Mouse (Mus musculus): ENCODE results near the gene Fzd10. TPM values are rescaled to one million over a fixed set of nuclear protein-coding genes. Genes with fewer than 3 reads are reported as not detected.

Gene Fzd10
- total and polyA plus RNA-seq, 3 experiments = not detected

DNA sequence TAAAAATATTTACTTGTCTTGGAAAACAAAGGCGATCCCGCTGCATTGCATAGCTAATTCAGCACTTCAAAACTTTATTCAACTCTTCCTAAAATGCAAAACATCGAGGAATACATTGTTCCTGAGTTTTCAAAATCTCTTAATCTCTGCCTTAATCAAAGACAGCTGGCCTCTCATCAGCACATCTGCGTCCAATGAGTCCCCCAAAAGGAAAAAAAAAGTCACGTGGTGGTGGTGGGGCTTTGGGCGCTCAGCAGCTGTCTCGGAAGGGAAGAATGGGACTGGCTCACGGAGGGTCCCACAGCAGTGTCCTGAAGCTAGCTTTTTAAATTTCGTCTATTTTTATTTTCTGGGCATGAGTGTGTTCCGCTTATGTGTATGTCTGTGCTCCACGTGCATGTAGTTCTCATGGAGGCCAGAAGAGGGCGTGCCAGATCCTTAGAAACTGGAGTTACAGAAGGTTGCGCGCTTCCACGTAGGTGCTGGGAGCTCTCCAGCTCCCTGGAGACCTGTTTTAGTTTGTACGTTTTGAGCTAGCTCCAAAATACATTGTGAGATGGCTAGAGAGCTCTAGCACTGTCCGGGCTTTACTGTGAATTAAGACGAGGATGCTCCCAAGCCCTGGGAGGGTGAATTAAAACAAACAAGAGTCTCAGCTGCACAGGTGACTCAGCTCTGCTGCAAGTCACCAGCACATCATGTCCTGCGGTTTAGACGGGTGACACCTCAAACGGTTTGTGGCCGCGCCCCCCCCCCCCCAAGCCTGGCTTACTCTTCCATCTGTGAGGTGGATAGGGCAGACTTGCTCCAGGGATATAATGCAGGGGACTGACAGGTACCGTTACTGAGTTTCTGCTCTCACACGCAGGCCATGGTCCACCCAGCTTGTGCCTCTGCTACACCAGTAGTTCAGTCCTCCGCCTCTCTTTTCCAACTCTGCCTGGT, 36.7 kb downstream of the Fzd10 start:
- H3K27ac ChIP-seq (ENCODE audit: control insufficient read depth, low read depth, low read length) = no peak overlapping the region
- H3K36me3 ChIP-seq (ENCODE audit: control insufficient read depth in 1 of 2, insufficient read depth in 2 of 2, low read length in 2 of 2) = no peaks in the 10 kb centered on the region
- no peak overlapping the region for H3K4me3 ChIP-seq (ENCODE audit: control insufficient read depth in 1 of 2, insufficient read depth in 1 of 2, low read depth in 2 of 2, low read length in 2 of 2)
- H3K27me3 ChIP-seq (ENCODE audit: control insufficient read depth in 1 of 2, insufficient read depth in 2 of 2, low read length in 2 of 2) = no peaks in the 10 kb centered on the region
- H3K79me2 ChIP-seq (ENCODE audit: control insufficient read depth, insufficient read depth, low read length, poor library complexity) = no peaks in the 10 kb centered on the region
- H3K9ac ChIP-seq (ENCODE audit: control insufficient read depth, low read depth, low read length, poor library complexity, severe bottlenecking) = no peak overlapping the region
- no peaks in the 10 kb centered on the region for H3K4me1 ChIP-seq (ENCODE audit: control insufficient read depth in 1 of 2, insufficient read depth in 2 of 2, low read length in 2 of 2)
- no peaks in the 10 kb centered on the region for H3K9me3 ChIP-seq (replicated peaks; ENCODE audit: insufficient read depth, low read length)
- DNase-seq (ENCODE audit: low read depth, low spot score) = no peak
- TF ChIP-seq POLR2AphosphoS2 (IDR thresholded peaks at IDR 0.05; ENCODE audit: low read length) (no peak), RAD21 (IDR thresholded peaks at IDR 0.05; ENCODE audit: low read depth, low read length) (no peak), ETS1 (IDR thresholded peaks at IDR 0.05; ENCODE audit: low read depth, low read length) (no peak), ELF1 (IDR thresholded peaks at IDR 0.05; ENCODE audit: low read depth, low read length) (no peak), NRF1 (IDR thresholded peaks at IDR 0.05; ENCODE audit: insufficient read depth, low read depth, low read length, poor library complexity, severe bottlenecking) (no peak), POLR2A (IDR thresholded peaks at IDR 0.05; ENCODE audit: control insufficient read depth in 1 of 2, insufficient read depth in 1 of 2, low read depth in 1 of 2, low read length in 2 of 2, poor library complexity in 1 of 2) (no peak), USF2 (IDR thresholded peaks at IDR 0.05; ENCODE audit: borderline replicate concordance in 1 of 2, insufficient read depth in 1 of 2, low read depth in 1 of 2, low read length in 2 of 2) (no peak), TAL1 (IDR thresholded peaks at IDR 0.05; ENCODE audit: low read length) (no peak), SIN3A (IDR thresholded peaks at IDR 0.05; ENCODE audit: low read length) (no peak), SMC3 (IDR thresholded peaks at IDR 0.05; ENCODE audit: low read depth, low read length) (no peak), MAFK (IDR thresholded peaks at IDR 0.05; ENCODE audit: borderline replicate concordance, low read depth, low read length) (no peak)

DNA sequence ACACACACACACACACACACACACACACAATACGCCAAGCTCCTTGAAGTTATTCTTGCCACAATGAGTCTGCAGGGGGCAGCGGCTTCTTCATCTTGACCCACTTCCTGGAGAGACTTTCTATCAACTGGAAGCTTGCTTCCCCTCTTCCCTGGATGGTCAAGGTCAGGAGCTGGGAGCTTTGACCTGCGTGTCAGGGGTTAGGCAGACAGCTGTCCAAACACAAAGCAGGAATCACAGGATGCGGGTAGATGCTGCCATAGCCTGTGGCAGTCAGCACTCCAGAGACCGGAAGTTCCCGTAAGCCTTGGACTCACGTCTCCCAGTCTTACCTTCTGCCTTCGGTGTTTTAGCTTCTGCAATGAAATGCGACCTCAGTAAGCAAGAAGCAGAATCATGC, 38.1 kb downstream of the Fzd10 start:
- H3K9ac ChIP-seq (ENCODE audit: control insufficient read depth, low read depth, low read length, poor library complexity, severe bottlenecking) = no peak overlapping the region
- no peak for TF ChIP-seq MAZ (IDR thresholded peaks at IDR 0.05; ENCODE audit: low read depth, low read length)
- TF ChIP-seq RAD21 (IDR thresholded peaks at IDR 0.05; ENCODE audit: low read depth, low read length) = no peak
- no peaks in the 10 kb centered on the region for H3K9me3 ChIP-seq (replicated peaks; ENCODE audit: insufficient read depth, low read length)
- H3K27ac ChIP-seq (ENCODE audit: control insufficient read depth, low read depth, low read length) = no peak overlapping the region
- H3K4me1 ChIP-seq (ENCODE audit: control insufficient read depth in 1 of 2, insufficient read depth in 2 of 2, low read length in 2 of 2) = no peaks in the 10 kb centered on the region
- no peak for DNase-seq (ENCODE audit: low read depth, low spot score)
- H3K4me3 ChIP-seq (ENCODE audit: control insufficient read depth in 1 of 2, insufficient read depth in 1 of 2, low read depth in 2 of 2, low read length in 2 of 2) = no peak overlapping the region
- no peaks in the 10 kb centered on the region for H3K79me2 ChIP-seq (ENCODE audit: control insufficient read depth, insufficient read depth, low read length, poor library complexity)
- H3K27me3 ChIP-seq (ENCODE audit: control insufficient read depth in 1 of 2, insufficient read depth in 2 of 2, low read length in 2 of 2) = no peaks in the 10 kb centered on the region
- H3K36me3 ChIP-seq (ENCODE audit: control insufficient read depth in 1 of 2, insufficient read depth in 2 of 2, low read length in 2 of 2) = no peaks in the 10 kb centered on the region

DNA sequence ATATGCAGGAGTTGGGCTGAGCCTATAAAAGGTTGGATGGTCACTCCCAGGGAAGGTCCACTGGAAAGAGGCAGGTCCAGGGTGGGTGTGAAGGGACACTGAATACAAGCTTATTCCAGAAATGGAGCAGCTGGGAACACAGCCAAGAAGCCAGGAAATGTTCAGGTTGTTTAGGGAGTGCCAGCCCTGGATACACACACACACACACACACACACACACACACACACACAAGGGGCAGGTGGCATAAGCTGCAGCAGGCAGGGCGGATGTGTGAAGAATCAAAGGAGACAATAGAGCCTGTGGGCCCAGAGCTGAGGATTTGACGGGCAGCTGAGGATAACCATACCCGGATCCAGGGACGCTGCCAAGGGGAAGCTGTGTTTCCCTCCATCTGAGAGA, 42.4 kb downstream of the Fzd10 start:
- Histone ChIP-seq H3K36me3 (ENCODE audit: control insufficient read depth in 1 of 2, insufficient read depth in 2 of 2, low read length in 2 of 2) (no peaks in the 10 kb centered on the region), H3K4me1 (ENCODE audit: control insufficient read depth in 1 of 2, insufficient read depth in 2 of 2, low read length in 2 of 2) (no peaks in the 10 kb centered on the region), H3K9me3 (replicated peaks; ENCODE audit: insufficient read depth, low read length) (no peaks in the 10 kb centered on the region), H3K79me2 (ENCODE audit: control insufficient read depth, insufficient read depth, low read length, poor library complexity) (no peaks in the 10 kb centered on the region), H3K9ac (ENCODE audit: control insufficient read depth, low read depth, low read length, poor library complexity, severe bottlenecking) (no peak overlapping the region), H3K4me3 (ENCODE audit: control insufficient read depth in 1 of 2, insufficient read depth in 1 of 2, low read depth in 2 of 2, low read length in 2 of 2) (no peak overlapping the region), H3K27me3 (ENCODE audit: control insufficient read depth in 1 of 2, insufficient read depth in 2 of 2, low read length in 2 of 2) (no peaks in the 10 kb centered on the region), H3K27ac (ENCODE audit: control insufficient read depth, low read depth, low read length) (no peak overlapping the region)
- no peak for DNase-seq (ENCODE audit: low read depth, low spot score)
- no peak for TF ChIP-seq TBP (IDR thresholded peaks at IDR 0.05; ENCODE audit: low read depth, low read length)
- TF ChIP-seq SMC3 (IDR thresholded peaks at IDR 0.05; ENCODE audit: low read depth, low read length) = no peak
- TF ChIP-seq GATA1 (IDR thresholded peaks at IDR 0.05; ENCODE audit: low read depth, low read length) = no peak
- no peak for TF ChIP-seq RCOR1 (IDR thresholded peaks at IDR 0.05; ENCODE audit: low read depth, low read length)
- TF ChIP-seq POLR2A (IDR thresholded peaks at IDR 0.05; ENCODE audit: control insufficient read depth in 1 of 2, insufficient read depth in 1 of 2, low read depth in 1 of 2, low read length in 2 of 2, poor library complexity in 1 of 2) = no peak
- no peak for TF ChIP-seq MYC (IDR thresholded peaks at IDR 0.05; ENCODE audit: low read depth, low read length)
- TF ChIP-seq MXI1 (IDR thresholded peaks at IDR 0.05; ENCODE audit: low read depth, low read length) = no peak
- no peak for TF ChIP-seq POLR2AphosphoS2 (IDR thresholded peaks at IDR 0.05; ENCODE audit: low read length)
- no peak for TF ChIP-seq ELF1 (IDR thresholded peaks at IDR 0.05; ENCODE audit: low read depth, low read length)
- TF ChIP-seq POLR2AphosphoS5 (IDR thresholded peaks at IDR 0.05; ENCODE audit: borderline replicate concordance, low read depth, low read length) = no peak
- TF ChIP-seq NELFE (IDR thresholded peaks at IDR 0.05; ENCODE audit: low read depth, low read length) = no peak

Measured in MEL (cell line).